Mouse (Mus musculus) adrenal gland, postnatal 36 days (tissue): ENCODE results near the gene Vmn1r207-ps. TPM values are rescaled to one million over a fixed set of nuclear protein-coding genes. Genes with fewer than 3 reads are reported as not detected.
"Not testable (repeated sequence)": the region's sequence is repeated elsewhere in the genome, so short reads cannot be mapped to it uniquely, and the experiment has no call there.

Experiments used
- DNase-seq, 2 experiments: peaks; one replicate each; pipeline ENCODE4 v3.0.0; 2021; ENCODE audit warnings: mixed read lengths in 1 of 2
- long read RNA-seq, 2 experiments: library from polyadenylated mRNA; stranded (forward); transcript quantifications; one replicate each; pipeline ENCODE4 v2.0.0; 2021; ENCODE audit warnings: borderline sequencing depth in 2 of 2
- total RNA-seq, 2 experiments: library from RNA; stranded (reverse); gene quantifications; 2 replicates each; pipeline ENCODE4 v1.2.3; 2021

The Vmn1r207-ps gene
- not detected for total RNA-seq
- long read RNA-seq, experiment 1, result 0 reads
- long read RNA-seq, experiment 2, result 0 reads

- DNase-seq, result not testable (repeated sequence)
These were observed at the start of gene Vmn1r207-ps for GRCm38 (mm10) chr13:22729529-22729928. TSS of gene Vmn1r207-ps (minus strand) at chr13:22729629.

GRCm38 (mm10) chr13:22777300-22777699 is 47.9 kb upstream of the Vmn1r207-ps start, which contains the start of gene Vmn1r208:
TSS of gene Vmn1r208 (minus strand) at chr13:22777400.
- DNase-seq, result not testable (repeated sequence)

- not testable (repeated sequence) for DNase-seq
These were observed 42.2 kb upstream of the Vmn1r207-ps start for GRCm38 (mm10) chr13:22771592-22771991.

DNA sequence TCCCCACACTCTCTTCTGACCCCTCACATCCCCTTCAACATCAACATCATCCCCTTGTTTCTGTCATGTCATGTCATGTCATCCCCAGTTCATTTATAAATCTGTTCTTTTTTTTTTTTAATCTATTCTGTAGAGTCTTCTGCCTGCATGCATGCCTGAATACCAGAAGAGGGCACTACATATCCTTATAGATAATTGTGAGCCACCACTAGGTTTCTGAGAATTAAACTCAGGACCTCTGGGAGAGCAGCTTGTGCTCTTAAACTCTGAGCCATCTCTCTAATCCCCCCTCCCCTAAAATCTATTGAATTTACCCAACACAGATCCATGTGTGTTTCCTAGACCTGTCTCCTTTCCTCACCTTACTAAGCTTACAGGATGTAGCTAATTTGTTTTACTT is 18.1 kb upstream of the Vmn1r207-ps start:
- no peak for DNase-seq

DNA sequence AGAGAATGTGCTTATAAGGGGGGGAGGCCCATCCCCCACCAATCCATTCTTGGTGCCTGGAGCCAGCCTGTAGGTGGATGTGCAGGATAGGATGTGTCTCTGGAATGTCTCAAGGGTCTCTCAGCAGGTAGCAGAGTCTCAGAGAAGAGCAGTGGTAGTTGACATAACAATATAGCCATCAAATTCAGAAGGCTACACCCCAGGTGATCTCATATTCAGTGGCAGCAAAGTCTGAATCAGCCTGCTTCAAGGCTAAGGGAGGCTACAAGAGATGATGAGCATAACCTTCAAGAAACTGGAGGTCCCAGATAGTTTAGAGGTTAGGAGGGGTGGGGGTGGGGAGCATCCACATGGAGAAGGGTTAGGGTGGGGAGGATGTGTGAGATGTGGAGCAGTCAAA is 22.5 kb downstream of the Vmn1r207-ps start:
- not testable (repeated sequence) for DNase-seq

DNA sequence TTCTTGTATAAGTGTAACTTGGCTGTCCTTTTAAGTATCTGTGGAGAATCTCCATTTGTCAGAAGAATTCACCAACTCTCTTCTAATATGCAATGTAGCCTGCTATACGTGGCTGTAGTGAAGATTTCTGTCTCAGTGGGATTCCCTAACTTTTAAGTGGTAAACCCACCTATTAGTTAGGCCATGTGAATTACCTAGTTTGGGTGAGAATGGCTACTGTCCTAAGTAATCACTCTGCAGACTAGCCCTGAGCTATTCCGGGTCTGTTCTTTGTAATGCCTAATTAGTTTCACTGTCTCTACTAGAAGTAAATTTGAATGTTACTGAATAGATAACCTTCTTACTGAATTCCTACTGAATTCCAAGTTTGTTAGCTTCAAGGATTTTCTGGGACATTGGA is 26.5 kb downstream of the Vmn1r207-ps start:
- not testable (repeated sequence) for DNase-seq

Other genes starting within 250 kb of the Vmn1r207-ps start
- under 1 TPM; 0.07 TPM for gene Vmn1r202, start 224.2 kb downstream of the Vmn1r207-ps start, total RNA-seq
- gene Vmn1r203, start 211.5 kb downstream of the Vmn1r207-ps start, total RNA-seq, result not detected
- gene Vmn1r204, start 176.4 kb downstream of the Vmn1r207-ps start, total RNA-seq, result not detected
- gene Vmn1r205, start 136.6 kb downstream of the Vmn1r207-ps start, total RNA-seq, result not detected
- not detected for gene Vmn1r206, start 105.4 kb downstream of the Vmn1r207-ps start, total RNA-seq
- not detected for gene Vmn1r208, start 47.8 kb upstream of the Vmn1r207-ps start, total RNA-seq
- gene Vmn1r209, start 80.1 kb upstream of the Vmn1r207-ps start, total RNA-seq, result not detected
- gene Vmn1r210, start 101.7 kb upstream of the Vmn1r207-ps start, total RNA-seq, result not detected
- not detected for gene Vmn1r211, start 127.9 kb upstream of the Vmn1r207-ps start, total RNA-seq
- gene Vmn1r212, start 154.6 kb upstream of the Vmn1r207-ps start, total RNA-seq, result not detected